Mouse (Mus musculus): ENCODE results near the gene Olfr1508. TPM values are rescaled to one million over a fixed set of nuclear protein-coding genes. Genes with fewer than 3 reads are reported as not detected.
"Not testable (repeated sequence)": the region's sequence is repeated elsewhere in the genome, so short reads cannot be mapped to it uniquely, and the experiment has no call there.

Olfr1508 gene
- not detected in 2 replicates for polyA plus RNA-seq (2015; fragmentation: Nextera tagmentation; extraction: Ambion mirVana)

GRCm38 (mm10) chr14:52467395-52467794 lies at the start of gene Olfr1508:
TSS of gene Olfr1508 (minus strand) at chr14:52467495.
- H3K27me3 ChIP-seq: no peaks in the 10 kb centered on the region
- H3K9me3 ChIP-seq (replicated peaks): no peaks in the 10 kb centered on the region
- 43% methylated on average over 2 of the region's 2 CpGs for WGBS (ENCODE audit: insufficient replicate concordance)
- DNase-seq (no peak), ATAC-seq (ENCODE audit: low read depth) (no peak)
- no peak within 1 kb of the TSS for H3K4me3 ChIP-seq (replicated peaks)
- no peak within 1 kb of the TSS for H3K27ac ChIP-seq
- no peaks in the 10 kb centered on the region for H3K36me3 ChIP-seq
- no peak within 1 kb of the TSS for H3K9ac ChIP-seq
- H3K4me2 ChIP-seq: no peak within 1 kb of the TSS
- H3K4me1 ChIP-seq (replicated peaks): no peaks in the 10 kb centered on the region

- no peaks in the 10 kb centered on the region for H3K4me1 ChIP-seq (replicated peaks)
- WGBS (ENCODE audit: insufficient replicate concordance): 61% methylated on average over 4 of the region's 4 CpGs
- no peak within 1 kb of the TSS for H3K4me3 ChIP-seq (replicated peaks)
- H3K27ac ChIP-seq: no peak within 1 kb of the TSS
- H3K9me3 ChIP-seq (replicated peaks): 0 out of 2 replicates have a peak, but pooled peaks cover 5% of the 10 kb centered on the region
- no peak for ATAC-seq (ENCODE audit: low read depth)
- no peaks in the 10 kb centered on the region for H3K36me3 ChIP-seq
- no peak for DNase-seq
- H3K4me2 ChIP-seq: no peak within 1 kb of the TSS
- H3K9ac ChIP-seq: no peak within 1 kb of the TSS
- H3K27me3 ChIP-seq: no peaks in the 10 kb centered on the region
These were observed 28.2 kb upstream of the Olfr1508 start, which contains the start of gene Olfr1507 for GRCm38 (mm10) chr14:52495516-52495915. TSS of gene Olfr1507 (minus strand) at chr14:52495749.

- no peaks in the 10 kb centered on the region for H3K9me3 ChIP-seq (replicated peaks)
- H3K9ac ChIP-seq: no peak overlapping the region
- no peak overlapping the region for H3K4me3 ChIP-seq (replicated peaks)
- no peak for ATAC-seq (ENCODE audit: low read depth)
- H3K27me3 ChIP-seq: no peaks in the 10 kb centered on the region
- DNase-seq: no peak
- H3K36me3 ChIP-seq: no peaks in the 10 kb centered on the region
- H3K27ac ChIP-seq: no peak overlapping the region
- H3K4me2 ChIP-seq: no peak overlapping the region
- WGBS (ENCODE audit: insufficient replicate concordance): 68% methylated on average over 1 of the region's 1 CpGs
- H3K4me1 ChIP-seq (replicated peaks): no peaks in the 10 kb centered on the region
These were observed 1.6 kb downstream of the Olfr1508 start for GRCm38 (mm10) chr14:52465738-52466137.

GRCm38 (mm10) chr14:52461928-52462327 lies 5.4 kb downstream of the Olfr1508 start:
- no peak for ATAC-seq (ENCODE audit: low read depth)
- Histone ChIP-seq H3K4me1 (replicated peaks) (no peaks in the 10 kb centered on the region), H3K4me2 (no peak overlapping the region), H3K9ac (no peak overlapping the region), H3K4me3 (replicated peaks) (no peak overlapping the region), H3K36me3 (no peaks in the 10 kb centered on the region), H3K9me3 (replicated peaks) (no peaks in the 10 kb centered on the region), H3K27ac (no peak overlapping the region), H3K27me3 (no peaks in the 10 kb centered on the region)
- no peak for DNase-seq

- no peak for ATAC-seq (ENCODE audit: low read depth)
- 24% methylated on average over 8 of the region's 8 CpGs for WGBS (ENCODE audit: insufficient replicate concordance)
- H3K4me2 ChIP-seq: no peak overlapping the region
- H3K4me1 ChIP-seq (replicated peaks): no peaks in the 10 kb centered on the region
- no peak overlapping the region for H3K4me3 ChIP-seq (replicated peaks)
- no peaks in the 10 kb centered on the region for H3K36me3 ChIP-seq
- no peak overlapping the region for H3K9ac ChIP-seq
- H3K27me3 ChIP-seq: no peaks in the 10 kb centered on the region
- DNase-seq: no peak
- no peaks in the 10 kb centered on the region for H3K9me3 ChIP-seq (replicated peaks)
- H3K27ac ChIP-seq: no peak overlapping the region
These were observed 16.2 kb downstream of the Olfr1508 start for GRCm38 (mm10) chr14:52451138-52451537.

GRCm38 (mm10) chr14:52442690-52443089 lies 24.6 kb downstream of the Olfr1508 start, which contains the start of gene Olfr1509:
TSS of gene Olfr1509 (plus strand) at chr14:52442990.
- DNase-seq: no peak
- Histone ChIP-seq H3K27ac (no peak within 1 kb of the TSS), H3K9ac (no peak within 1 kb of the TSS), H3K4me1 (replicated peaks) (no peaks in the 10 kb centered on the region), H3K36me3 (no peaks in the 10 kb centered on the region), H3K9me3 (replicated peaks) (no peaks in the 10 kb centered on the region), H3K4me3 (replicated peaks) (no peak within 1 kb of the TSS), H3K4me2 (no peak within 1 kb of the TSS), H3K27me3 (no peaks in the 10 kb centered on the region)
- ATAC-seq (ENCODE audit: low read depth): no peak

GRCm38 (mm10) chr14:52427686-52428085 lies 39.6 kb downstream of the Olfr1508 start:
- Histone ChIP-seq H3K36me3 (no peaks in the 10 kb centered on the region), H3K4me3 (replicated peaks) (no peak overlapping the region), H3K9ac (no peak overlapping the region), H3K9me3 (replicated peaks) (no peaks in the 10 kb centered on the region), H3K27ac (no peak overlapping the region), H3K27me3 (no peaks in the 10 kb centered on the region), H3K4me2 (no peak overlapping the region), H3K4me1 (replicated peaks) (no peaks in the 10 kb centered on the region)
- WGBS (ENCODE audit: insufficient replicate concordance): 62% methylated on average over 1 of the region's 1 CpGs
- no peak for ATAC-seq (ENCODE audit: low read depth)
- no peak for DNase-seq

GRCm38 (mm10) chr14:52414273-52414672 lies 53.0 kb downstream of the Olfr1508 start, which contains the start of gene Olfr1510:
TSS of gene Olfr1510 (minus strand) at chr14:52414373.
- Histone ChIP-seq H3K27ac (no peak within 1 kb of the TSS), H3K4me1 (replicated peaks) (no peaks in the 10 kb centered on the region)

GRCm38 (mm10) chr14:52410142-52410919 lies 57.0 kb downstream of the Olfr1508 start:
- DNase-seq; H3K4me2 ChIP-seq; H3K9me3 ChIP-seq (replicated peaks); H3K9ac ChIP-seq; H3K4me3 ChIP-seq (replicated peaks); H3K27ac ChIP-seq; H3K36me3 ChIP-seq; H3K27me3 ChIP-seq; H3K4me1 ChIP-seq (replicated peaks); ATAC-seq (ENCODE audit: low read depth): not testable (repeated sequence)
- 50% methylated on average over 7 of the region's 10 CpGs for WGBS (ENCODE audit: insufficient replicate concordance)

More at GRCm38 (mm10) chr14:52414273-52414672, 53.0 kb downstream of the Olfr1508 start, which contains the start of gene Olfr1510:
- Histone ChIP-seq H3K9ac (no peak within 1 kb of the TSS), H3K36me3 (no peaks in the 10 kb centered on the region), H3K27me3 (no peaks in the 10 kb centered on the region), H3K4me2 (no peak within 1 kb of the TSS), H3K4me3 (replicated peaks) (no peak within 1 kb of the TSS), H3K9me3 (replicated peaks) (no peaks in the 10 kb centered on the region)
- 64% methylated on average over 3 of the region's 3 CpGs for WGBS (ENCODE audit: insufficient replicate concordance)
- no peak for ATAC-seq (ENCODE audit: low read depth)
- no peak for DNase-seq

Other genes starting within 250 kb of the Olfr1508 start
- 12.1 TPM in 2 replicates for gene Chd8, start 209.7 kb downstream of the Olfr1508 start, polyA plus RNA-seq (2015; fragmentation: Nextera tagmentation; extraction: Ambion mirVana)
- gene Tox4, start 188.3 kb downstream of the Olfr1508 start, polyA plus RNA-seq (2015; fragmentation: Nextera tagmentation; extraction: Ambion mirVana): 19.8 and 20.5 TPM in 2 replicates
- 2.6 and 3.0 TPM in 2 replicates for gene Rab2b, start 187.9 kb downstream of the Olfr1508 start, polyA plus RNA-seq (2015; fragmentation: Nextera tagmentation; extraction: Ambion mirVana)
- gene Mettl3, start 162.4 kb downstream of the Olfr1508 start, polyA plus RNA-seq (2015; fragmentation: Nextera tagmentation; extraction: Ambion mirVana): 20.6 and 21.9 TPM in 2 replicates
- gene Sall2, start 138.7 kb downstream of the Olfr1508 start, polyA plus RNA-seq (2015; fragmentation: Nextera tagmentation; extraction: Ambion mirVana): 1.2 and 1.5 TPM in 2 replicates
- gene Olfr1513, start 111.1 kb downstream of the Olfr1508 start, polyA plus RNA-seq (2015; fragmentation: Nextera tagmentation; extraction: Ambion mirVana): not detected in 2 replicates
- not detected in 2 replicates for gene Olfr1512, start 88.3 kb downstream of the Olfr1508 start, polyA plus RNA-seq (2015; fragmentation: Nextera tagmentation; extraction: Ambion mirVana)
- not detected in 2 replicates for gene Olfr1511, start 70.1 kb downstream of the Olfr1508 start, polyA plus RNA-seq (2015; fragmentation: Nextera tagmentation; extraction: Ambion mirVana)
- gene Olfr1510, start 53.1 kb downstream of the Olfr1508 start, polyA plus RNA-seq (2015; fragmentation: Nextera tagmentation; extraction: Ambion mirVana): not detected in 2 replicates
- gene Olfr1509, start 24.5 kb downstream of the Olfr1508 start, polyA plus RNA-seq (2015; fragmentation: Nextera tagmentation; extraction: Ambion mirVana): not detected in 2 replicates
- gene Olfr1507, start 28.3 kb upstream of the Olfr1508 start, polyA plus RNA-seq (2015; fragmentation: Nextera tagmentation; extraction: Ambion mirVana): not detected in 2 replicates

Data from liver, embryonic 13.5 days (tissue).